Mouse (Mus musculus) heart, embryonic 15.5 days (tissue): ENCODE data around the gene Emd. TPM values are rescaled to one million over a fixed set of nuclear protein-coding genes. Genes with fewer than 3 reads are reported as not detected.

ENCODE experiments used
- microRNA-seq: library from miRNA; unstranded; fragments of <30 nt; microRNA quantifications from one replicate; pipeline ENCODE4, GENCODE M21; 2016
- polyA plus RNA-seq: library from polyadenylated mRNA; unstranded; fragments of >200 nt; fragmentation: Nextera tagmentation; extraction: Ambion mirVana; gene quantifications from 2 replicates; pipeline ENCODE4 v1.2.1, GENCODE M21; 2015

The Emd gene
- polyA plus RNA-seq, 1 experiment from 2014 or later: 14.9 TPM

Small RNAs within 50 kb of the gene (microRNA-seq; reads per million reads assigned to microRNA genes)
- gene Mir7091: not detected

Other genes with a start within 250 kb of the Emd start
- 41.4 and 57.9 TPM in 2 replicates for gene Irak1, start 230.8 kb upstream of the Emd start, polyA plus RNA-seq
- not detected in 2 replicates for gene Opn1mw, start 127.2 kb upstream of the Emd start, polyA plus RNA-seq
- 10.5 and 12.0 TPM in 2 replicates for gene Mecp2, start 119.3 kb upstream of the Emd start, polyA plus RNA-seq
- gene Tex28, start 86.8 kb upstream of the Emd start, polyA plus RNA-seq: not detected in 2 replicates
- gene Tktl1, start 77.4 kb upstream of the Emd start, polyA plus RNA-seq: not detected in 2 replicates
- 124 and 188 TPM in 2 replicates for gene Flna, start 4.9 kb upstream of the Emd start, polyA plus RNA-seq
- gene Rpl10, start 16.1 kb downstream of the Emd start, polyA plus RNA-seq: 413 and 447 TPM in 2 replicates
- gene Taz, start 27.2 kb downstream of the Emd start, polyA plus RNA-seq: 70.3 and 76.6 TPM in 2 replicates
- gene Dnase1l1, start 27.6 kb downstream of the Emd start, polyA plus RNA-seq: 14.3 and 17.2 TPM in 2 replicates
- gene Atp6ap1, start 42.4 kb downstream of the Emd start, polyA plus RNA-seq: 109 and 128 TPM in 2 replicates
- 134 and 163 TPM in 2 replicates for gene Gdi1, start 50.3 kb downstream of the Emd start, polyA plus RNA-seq
- gene Fam50a, start 58.3 kb downstream of the Emd start, polyA plus RNA-seq: 48.0 and 53.1 TPM in 2 replicates
- gene Plxna3, start 74.4 kb downstream of the Emd start, polyA plus RNA-seq: 3.6 and 6.8 TPM in 2 replicates
- 80.3 and 87.5 TPM in 2 replicates for gene Lage3, start 98.9 kb downstream of the Emd start, polyA plus RNA-seq
- 56.4 and 62.2 TPM in 2 replicates for gene Ubl4a, start 118.5 kb downstream of the Emd start, polyA plus RNA-seq
- gene Slc10a3, start 118.7 kb downstream of the Emd start, polyA plus RNA-seq: 12.0 and 14.3 TPM in 2 replicates
- 26.8 and 31.2 TPM in 2 replicates for gene Fam3a, start 138.6 kb downstream of the Emd start, polyA plus RNA-seq
- gene Ikbkg, start 138.6 kb downstream of the Emd start, polyA plus RNA-seq: 18.2 and 18.9 TPM in 2 replicates
- gene G6pdx, start 174.5 kb downstream of the Emd start, polyA plus RNA-seq: 15.4 and 21.4 TPM in 2 replicates
- gene Gm6880, start 226.7 kb downstream of the Emd start, polyA plus RNA-seq: not detected in 2 replicates